Mouse (Mus musculus): Measurements from ENCODE around the gene Syk. TPM values are rescaled to one million over a fixed set of nuclear protein-coding genes. Genes with fewer than 3 reads are reported as not detected.

Syk gene
- total RNA-seq (2021), result 1 to 10 TPM; 3.0 to 3.9 TPM

DNA sequence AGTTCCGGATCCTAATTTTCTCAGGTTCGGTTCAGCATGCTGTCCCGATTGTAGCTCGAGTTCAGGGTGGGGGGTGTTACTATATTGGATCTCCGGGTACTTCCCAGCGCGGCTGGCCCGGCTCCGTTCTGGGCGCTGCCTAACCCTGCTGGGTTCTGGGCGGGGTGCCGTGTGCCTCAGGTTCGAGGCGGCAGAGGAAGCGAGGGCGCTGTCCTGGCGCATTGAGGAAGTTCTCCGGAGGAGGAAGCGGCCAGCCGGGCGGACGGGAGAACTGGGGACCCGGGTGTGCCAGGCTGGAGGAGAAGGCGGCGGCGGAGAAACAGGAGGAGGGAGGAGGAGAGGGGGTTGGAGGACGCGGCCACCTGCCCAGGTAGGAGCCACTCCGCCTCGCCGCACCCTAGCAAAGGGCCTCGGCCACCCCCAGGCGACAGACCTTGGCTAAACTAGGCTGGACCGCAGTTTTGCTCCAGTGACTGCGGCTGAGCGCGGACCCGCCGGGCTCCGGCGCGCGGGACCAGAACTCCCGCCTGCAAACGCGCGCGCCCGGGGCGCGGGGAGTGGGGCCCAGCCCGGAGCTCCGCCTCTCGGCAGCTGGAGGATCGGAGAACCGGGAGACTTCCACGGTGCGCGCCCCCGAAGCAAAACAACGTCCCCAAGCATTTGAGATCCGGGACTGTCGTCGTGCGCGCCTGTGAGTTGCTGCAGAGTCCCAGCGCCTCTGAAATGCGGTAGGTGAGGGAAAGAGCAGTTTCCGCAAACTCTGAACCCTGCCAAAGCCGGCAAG is at the start of gene Syk:
Syk (plus strand) TSS at position 296 of the 784 bp plus-strand sequence.
- peak in 1 of 2 experiments; percentile 51 for DNase-seq (ENCODE audit: extremely low spot score in 1 of 2, low spot score in 1 of 2)

DNA sequence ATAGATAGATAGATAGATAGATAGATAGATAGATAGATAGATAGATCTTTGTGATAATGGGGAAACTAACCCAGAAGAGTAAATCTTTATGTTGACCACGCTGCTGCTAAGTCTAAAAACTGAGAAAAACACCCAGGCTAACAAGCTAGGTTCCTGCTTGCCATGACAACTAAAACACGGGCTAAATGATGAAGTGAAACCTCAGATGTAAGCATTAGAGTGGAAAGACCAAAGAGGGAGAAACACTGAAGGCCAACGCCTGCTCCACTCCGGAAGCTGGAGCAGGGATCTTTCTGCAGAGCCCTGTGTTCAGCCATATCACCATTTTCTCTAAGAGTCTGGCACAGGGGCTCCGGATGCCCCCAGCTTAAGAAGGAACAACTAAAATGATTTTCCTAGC is 49.3 kb upstream of the Syk start:
- DNase-seq (ENCODE audit: extremely low spot score in 1 of 2, low spot score in 1 of 2), result no peak

DNA sequence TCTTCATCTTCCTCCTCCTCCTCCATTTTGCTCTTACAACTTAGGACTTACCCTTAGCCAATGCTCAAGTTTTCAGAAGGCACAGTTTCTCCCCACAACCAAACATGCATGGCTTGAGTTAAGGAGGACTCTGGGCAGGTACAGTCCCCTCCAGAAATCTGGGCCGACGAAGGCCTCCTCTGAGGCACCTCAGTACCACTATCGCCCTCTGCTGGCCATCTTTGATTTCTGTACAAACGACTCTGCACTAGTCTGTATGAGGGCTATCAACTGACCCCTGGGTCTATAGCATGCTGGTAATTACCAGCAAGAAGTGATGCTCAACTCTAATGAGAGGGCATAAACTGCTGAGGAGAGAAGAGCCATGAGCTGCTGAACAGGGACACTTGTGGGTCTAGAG is 47.4 kb upstream of the Syk start:
- peak; percentile 50 to 84 for DNase-seq (ENCODE audit: extremely low spot score in 1 of 2, low spot score in 1 of 2)

DNA sequence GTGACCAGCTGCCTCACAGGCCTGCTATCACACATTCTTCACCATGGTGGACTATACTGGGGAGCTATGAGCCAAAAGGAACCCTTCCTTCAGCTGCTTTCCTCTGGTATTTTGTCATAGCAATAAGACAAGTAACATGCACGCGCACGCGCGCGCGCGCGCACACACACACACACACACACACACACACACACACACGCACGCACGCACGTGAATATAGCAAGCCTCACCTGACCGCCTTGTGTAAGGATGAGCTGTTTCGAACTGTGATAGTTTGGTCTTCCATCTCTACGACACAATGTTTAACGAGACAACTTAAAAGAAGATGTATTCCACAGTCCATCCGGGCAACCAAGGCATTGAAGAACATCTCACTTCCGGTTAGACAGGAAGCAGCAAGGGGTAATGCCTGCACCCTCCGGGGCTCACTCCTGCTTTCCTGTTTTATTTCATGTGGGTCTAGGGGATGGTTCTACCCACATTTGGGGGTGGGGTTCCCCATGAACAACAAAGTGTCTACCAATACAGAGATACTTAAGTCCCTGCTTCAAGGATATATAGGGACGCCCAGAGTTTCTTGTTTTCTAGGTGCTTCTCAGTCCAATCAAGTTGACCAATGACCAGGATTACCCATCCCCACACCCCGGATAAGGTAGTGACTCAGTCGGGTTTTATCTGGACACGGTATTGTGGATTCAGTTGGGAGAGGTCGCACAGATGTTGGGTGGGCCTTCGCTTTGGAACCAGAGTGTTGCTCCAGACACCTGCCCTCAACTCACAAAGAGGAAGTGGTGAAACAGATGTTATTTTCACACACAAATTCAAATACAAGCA is 45.0 kb upstream of the Syk start:
- no peak for DNase-seq (ENCODE audit: extremely low spot score in 1 of 2, low spot score in 1 of 2)

DNA sequence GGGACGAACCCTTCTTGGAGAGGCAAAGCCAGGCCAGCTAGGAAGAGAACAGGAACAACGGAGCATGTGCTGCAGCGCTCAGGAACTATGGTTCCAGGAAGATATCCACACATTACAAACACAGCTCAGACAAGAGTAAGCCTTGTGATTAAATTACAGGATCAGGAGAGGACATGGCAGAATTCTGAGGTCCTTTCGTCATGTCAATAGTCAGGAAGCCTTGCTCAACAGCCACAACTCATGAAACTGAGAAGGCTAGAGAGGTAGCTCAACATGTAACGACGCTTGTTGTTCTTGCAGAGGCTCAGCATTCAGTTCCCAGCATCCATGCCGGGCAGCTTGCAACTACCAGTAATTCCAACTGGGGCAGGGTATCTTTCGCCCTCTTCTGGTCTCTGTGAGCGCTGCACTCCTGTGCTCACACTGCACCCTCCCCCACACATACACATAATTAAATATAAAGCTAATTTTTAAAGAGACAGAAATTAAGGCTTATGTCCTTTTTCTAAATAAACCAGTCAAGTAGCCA is 44.3 kb upstream of the Syk start:
- no peak for DNase-seq (ENCODE audit: extremely low spot score in 1 of 2, low spot score in 1 of 2)

DNA sequence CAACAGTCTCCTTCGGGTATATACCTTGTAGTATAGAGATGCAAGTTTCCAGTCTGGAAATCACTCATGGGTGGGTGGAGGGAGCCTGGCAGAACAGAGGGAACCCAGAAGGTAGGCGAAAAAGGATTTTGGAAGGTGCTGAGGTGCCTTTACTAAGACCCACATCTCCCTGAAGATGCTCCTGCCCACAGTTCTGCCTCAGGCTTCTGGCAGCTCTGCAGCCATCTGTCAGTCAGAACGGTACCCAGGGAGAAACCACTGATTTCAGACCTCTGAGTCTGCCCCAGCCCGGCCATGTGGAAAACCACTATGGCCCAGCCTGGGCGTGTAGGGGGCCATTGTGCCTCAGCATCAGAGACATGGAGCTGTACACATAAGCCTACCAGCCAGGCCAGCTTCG is 43.5 kb upstream of the Syk start:
- no peak for DNase-seq (ENCODE audit: extremely low spot score in 1 of 2, low spot score in 1 of 2)

DNA sequence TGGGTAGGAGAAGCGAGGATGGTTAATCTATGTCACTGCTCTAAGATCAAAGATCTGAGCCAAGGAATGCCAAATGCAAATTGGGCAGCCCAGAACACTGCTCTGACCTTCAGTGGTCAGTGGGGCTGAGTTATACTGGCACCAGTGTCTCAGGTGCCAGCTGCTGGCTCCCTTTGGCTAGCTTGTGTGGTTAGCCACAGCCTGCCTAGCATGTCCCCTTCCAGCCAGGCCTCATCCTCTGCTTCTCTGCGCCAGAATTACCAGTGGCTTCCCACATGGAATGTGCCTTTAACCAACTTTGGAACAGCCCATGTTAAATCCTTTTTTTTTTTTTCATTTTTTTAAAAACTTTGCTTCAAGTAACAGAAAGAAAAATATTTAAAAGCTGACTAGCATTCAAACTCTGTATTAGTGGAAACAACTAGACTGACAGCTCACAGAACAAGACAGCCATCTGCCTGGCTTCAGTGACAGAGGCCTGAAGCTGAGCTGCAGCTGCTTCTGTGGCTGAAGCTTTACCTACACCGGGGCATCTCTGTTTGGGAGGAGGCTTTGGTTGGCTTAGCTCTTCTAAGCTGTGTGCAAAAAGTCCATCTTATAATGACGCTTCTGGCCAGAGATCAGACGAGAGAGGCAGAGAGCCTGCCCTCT is 41.5 kb upstream of the Syk start:
- no peak for DNase-seq (ENCODE audit: extremely low spot score in 1 of 2, low spot score in 1 of 2)

DNA sequence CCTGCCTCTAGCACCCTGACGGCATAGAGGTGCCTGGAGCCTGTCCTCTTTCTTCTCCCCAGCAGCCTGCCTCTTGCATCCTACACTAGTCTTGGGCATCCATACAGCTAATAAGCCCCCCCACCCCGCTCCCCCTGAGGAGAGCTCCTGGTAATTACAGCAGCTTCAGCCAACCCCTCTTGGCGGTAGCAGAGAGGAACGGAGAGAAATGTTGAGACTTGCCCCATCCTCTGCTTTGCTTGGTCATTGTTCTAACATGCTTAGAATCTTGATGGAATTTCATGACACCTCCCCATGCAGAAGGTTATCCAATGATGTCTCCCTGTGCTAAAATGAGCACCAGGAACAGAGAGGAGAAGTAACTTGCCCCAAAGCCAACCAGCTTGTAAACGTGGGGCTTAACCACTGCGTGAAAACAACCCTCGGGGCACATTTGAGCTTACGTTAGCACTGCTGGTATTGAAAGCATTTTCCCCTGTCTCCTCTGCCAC is 40.9 kb upstream of the Syk start:
- no peak for DNase-seq (ENCODE audit: extremely low spot score in 1 of 2, low spot score in 1 of 2)

DNA sequence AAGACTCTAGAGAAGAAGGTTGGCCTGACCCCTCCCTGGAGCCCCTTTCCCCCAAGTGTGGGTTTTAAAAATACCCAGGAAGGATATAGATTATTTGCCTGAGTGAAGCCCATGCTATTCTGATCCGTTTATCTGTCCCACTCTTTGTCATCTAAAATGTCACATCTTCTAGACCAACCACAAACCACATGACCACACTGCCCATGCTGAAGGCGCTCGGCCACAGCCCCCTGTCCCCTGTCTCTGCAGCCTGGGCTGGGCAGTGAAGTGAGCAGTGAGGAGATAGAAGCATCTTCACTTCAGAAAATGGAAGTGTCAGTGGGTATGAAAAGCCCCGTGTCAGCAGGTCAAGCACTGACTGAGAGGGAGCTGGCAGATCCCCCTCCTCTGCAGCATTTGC is 40.3 kb upstream of the Syk start:
- DNase-seq (ENCODE audit: extremely low spot score in 1 of 2, low spot score in 1 of 2), result no peak

DNA sequence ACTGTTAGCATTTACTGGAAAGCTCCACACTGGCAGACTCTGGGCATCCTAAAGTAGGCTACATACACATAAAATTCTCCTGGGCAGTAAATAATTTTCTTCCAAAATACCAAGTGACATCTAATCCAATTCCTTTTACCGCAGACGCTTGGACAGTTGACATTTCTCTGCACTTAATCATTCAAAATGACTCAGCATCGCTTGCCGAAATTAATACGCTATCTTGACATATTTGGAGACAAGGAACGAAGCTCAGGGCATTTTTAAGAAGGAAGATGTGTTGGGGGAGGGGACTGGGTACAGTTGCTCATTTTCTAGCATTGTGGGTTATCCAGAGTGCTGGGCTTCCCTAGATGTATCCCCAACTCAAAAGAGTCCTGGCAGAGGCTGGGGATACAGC is 36.7 kb upstream of the Syk start:
- DNase-seq (ENCODE audit: extremely low spot score in 1 of 2, low spot score in 1 of 2), result no peak

DNA sequence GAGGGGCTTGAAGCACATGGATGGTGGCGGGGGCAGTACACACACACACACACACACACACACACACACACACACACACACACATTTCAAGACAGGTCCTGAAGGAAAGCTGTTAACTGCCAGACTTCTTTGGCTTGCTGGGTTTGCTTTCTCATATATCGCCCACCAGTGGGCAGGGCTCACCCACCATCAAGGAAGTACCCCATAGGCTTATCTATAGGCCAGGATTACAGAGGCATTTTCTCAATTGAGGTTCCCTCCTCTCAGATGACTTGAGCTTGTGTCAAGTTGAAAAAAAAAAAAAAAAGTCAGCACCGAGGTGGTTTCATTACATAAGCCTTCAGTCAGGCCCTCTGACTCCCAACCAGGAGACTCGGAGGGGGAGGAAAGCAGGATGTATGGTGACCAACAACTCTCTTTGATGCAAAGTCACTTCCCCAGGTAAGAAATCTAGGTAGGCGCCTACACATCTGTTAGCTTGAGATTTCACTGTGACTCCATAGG is 32.2 kb upstream of the Syk start:
- DNase-seq (ENCODE audit: extremely low spot score in 1 of 2, low spot score in 1 of 2), result no peak

DNA sequence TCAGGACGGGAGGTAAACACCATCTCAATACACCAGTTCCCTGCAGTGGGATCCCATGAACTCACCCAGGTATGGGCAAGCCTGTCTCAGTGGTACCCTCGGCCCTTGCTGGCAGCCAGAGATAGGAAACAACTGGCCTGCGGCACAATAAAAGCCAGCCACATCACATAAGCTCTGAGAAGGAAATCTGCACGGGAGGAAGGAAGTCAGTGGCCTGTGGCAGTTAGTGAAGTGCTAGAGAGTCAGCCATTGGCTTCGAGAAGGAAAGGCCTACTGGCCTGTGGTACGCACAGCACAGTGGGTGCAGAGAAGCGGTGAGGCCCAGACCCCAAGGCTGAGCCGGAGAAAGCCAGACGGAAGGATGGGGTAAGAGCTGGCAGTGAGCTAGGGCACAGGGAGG is 31.7 kb upstream of the Syk start:
- DNase-seq (ENCODE audit: extremely low spot score in 1 of 2, low spot score in 1 of 2), result no peak

DNA sequence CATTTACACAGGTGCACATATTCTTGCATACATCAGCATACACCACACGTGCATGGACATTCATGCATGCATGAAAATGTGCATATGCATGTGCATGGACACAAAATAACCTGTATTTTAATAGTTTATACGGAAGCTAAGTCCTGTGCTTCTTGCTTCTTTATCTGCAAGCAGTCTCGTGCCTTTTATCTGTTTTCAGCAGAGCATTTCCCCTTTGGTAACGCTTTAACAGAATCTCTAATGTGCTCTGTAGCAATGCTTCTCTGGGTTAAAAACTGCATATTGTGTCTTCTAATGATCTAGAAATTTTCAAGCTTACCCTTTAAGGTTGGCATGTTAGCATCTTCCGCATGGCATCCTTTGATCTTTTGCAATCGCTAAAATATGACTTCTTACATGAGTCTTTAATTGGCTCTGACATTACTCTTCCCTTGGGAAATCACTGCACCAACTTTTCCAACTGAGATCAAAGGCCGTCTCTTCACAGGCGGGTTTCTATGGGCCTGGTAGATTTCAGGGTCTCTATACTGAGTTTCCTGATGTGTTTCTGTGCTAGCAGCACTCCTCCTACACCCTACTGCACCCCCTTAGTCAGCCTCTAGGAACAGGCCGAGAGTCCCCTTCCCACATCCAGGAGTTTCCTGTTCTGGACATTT is 30.0 kb upstream of the Syk start:
- no peak for DNase-seq (ENCODE audit: extremely low spot score in 1 of 2, low spot score in 1 of 2)

DNA sequence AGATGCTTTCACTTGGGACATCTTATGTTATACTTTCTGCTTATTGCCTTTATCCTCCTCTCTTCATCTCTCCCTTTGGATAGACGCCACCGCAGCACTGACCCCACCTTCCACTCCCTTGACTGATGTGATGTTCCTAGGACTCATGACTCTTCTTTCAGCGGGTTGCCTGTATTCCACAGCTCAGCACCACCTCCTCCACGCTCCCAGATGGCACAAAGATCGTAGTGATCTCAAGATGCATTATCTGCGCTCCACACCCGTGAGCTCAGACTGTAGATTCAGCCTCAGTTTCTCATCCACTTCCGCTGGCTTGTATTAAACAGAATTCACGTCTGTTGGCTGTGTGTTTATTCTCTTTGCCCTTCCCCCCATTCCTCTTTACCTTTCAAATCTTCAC is 28.3 kb upstream of the Syk start:
- no peak for DNase-seq (ENCODE audit: extremely low spot score in 1 of 2, low spot score in 1 of 2)

DNA sequence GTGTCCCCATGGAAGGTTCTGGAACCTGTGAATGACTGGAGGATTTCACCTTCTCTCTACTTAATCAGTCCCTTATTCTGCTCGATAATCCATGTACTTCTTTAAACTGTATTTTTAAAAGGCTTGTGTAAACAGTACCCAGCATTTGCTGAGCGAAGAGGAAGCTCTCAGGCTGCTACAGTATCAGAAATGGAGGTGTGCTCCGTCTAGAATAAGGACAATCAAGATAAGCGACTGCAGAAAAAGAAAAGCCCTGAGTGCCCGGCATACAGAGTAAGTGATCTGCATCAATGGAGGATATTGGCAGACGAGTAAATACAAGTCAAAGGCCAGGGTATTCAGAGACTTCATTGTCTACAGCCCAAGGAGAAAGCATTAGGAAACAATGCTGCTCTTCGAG is 25.6 kb upstream of the Syk start:
- no peak for DNase-seq (ENCODE audit: extremely low spot score in 1 of 2, low spot score in 1 of 2)

DNA sequence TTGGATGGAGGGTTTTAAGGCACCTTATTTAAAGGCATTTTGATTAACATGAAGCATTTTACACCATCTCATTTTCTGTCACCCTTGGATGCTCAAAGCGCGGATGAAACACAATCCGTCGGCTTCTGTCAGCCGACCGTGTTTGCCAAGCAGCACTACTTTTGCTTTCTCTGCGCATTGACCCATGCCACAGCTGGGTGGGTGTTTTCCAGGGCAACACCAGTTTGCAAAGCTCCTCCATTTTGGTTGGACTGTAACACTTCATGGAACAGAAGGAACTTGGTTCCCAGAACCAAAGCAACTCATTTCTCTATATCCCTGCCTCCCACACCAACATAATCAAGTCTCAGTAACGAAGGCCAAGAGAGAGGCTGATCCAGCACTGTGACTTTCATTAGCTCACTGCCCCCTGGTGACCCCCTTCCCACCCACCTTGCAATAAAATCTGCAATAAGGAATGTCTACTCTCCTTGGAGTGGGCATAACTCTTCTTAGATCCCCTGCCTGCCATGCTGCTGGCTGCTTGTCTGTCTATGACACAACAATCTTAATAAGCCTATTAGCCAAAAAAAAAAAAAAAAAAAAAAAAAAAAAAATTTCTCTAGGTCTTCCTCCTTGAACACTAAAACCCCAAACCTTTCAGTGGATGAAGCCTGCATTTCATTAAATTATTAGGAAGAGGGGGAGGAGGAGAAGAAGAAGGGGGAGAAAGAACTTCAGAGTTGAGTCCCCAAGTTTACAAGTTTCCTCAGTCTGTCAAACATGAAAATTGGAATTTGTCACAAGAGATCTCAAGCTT is 21.4 kb upstream of the Syk start:
- no peak for DNase-seq (ENCODE audit: extremely low spot score in 1 of 2, low spot score in 1 of 2)

DNA sequence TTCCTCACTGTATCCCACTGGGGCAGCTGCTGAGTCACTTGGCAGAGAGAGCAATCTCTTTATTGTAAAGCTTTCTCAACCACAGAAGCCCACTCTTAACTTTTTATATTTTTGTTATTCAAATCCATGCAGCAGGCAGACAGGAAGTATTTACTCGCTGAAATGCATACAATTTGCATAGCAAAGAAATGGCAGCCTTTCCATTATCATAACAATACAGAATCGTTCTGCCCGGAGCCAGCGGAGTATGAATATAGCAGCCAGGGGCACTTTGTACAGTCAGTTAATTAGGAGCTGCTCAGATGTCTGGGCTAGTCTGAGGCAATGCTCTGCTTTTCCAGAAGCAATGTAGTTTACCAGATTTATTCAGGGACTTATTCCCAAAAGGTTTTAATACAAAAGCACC is 20.8 kb upstream of the Syk start:
- no peak for DNase-seq (ENCODE audit: extremely low spot score in 1 of 2, low spot score in 1 of 2)

DNA sequence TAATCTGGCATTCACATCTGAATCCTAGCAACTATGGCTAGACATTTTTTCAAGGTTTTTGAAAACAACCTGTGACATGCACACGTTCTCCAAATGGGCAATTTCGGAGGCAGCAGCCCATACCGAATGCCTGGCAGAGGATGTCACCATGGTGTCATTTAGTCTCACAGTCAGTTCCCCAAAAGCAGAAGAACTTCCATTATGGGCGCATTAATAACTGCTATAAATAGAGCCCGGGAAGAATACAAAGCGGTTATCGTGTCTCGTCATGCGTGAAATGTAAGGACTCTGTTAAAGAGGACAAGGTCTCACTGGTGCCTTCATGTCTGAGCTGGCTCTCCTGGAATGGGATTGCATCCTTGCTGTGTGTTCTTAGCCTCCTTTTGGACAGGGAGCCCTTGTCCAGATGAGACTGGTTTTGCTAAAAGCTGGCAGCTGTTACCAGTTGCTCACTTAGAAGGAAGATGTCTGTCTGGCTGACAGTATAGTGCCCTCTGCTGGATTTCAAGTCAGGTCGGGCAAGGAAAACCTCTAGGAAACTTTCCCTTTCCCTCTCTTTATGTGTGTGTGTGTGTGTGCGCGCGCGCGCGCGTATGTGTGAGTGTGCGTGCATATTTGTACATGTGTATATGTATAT is 17.8 kb upstream of the Syk start:
- peak in 1 of 2 experiments; percentile 19 for DNase-seq (ENCODE audit: extremely low spot score in 1 of 2, low spot score in 1 of 2)

DNA sequence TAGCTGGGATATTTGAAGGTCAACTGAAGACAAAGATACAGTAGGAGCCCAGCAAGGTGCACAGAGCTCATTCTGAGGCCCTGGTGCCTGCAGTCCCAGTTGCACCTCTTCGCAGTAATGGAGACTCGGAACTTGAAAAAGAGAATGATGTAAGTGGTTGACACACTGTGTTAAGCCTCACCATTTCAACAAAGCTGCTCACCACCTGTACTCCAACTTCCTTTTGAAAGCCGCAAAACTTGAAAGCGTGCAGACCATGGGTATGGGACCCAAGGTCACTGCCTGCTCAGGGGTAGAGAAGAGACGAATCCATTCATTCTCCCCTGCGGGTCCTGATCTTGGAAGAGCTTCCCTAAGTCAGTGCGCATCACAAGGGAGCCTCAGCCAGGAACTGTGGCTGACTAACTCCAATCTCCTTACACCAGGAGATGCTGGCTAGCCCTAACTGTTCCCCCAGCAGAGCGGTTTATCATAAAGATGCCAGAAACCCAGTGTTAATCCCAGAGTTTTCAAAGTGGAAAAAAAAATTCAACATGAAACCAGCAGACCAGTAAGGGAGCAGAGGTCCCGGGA is 16.7 kb upstream of the Syk start:
- DNase-seq (ENCODE audit: extremely low spot score in 1 of 2, low spot score in 1 of 2), result no peak

All from layer of hippocampus, postnatal 25 days (tissue).